Mouse (Mus musculus): ENCODE results near the gene Il10ra. TPM values are rescaled to one million over a fixed set of nuclear protein-coding genes. Genes with fewer than 3 reads are reported as not detected.

Il10ra gene
- 1 to 10 TPM; 2.4 to 2.5 TPM for total RNA-seq (2021)
- long read RNA-seq, experiment 1, partial matches to known transcripts, result 0 of 3 reads
- long read RNA-seq, experiment 1, other reads (novel, unspliced or antisense), result 0 of 3 reads
- long read RNA-seq, experiment 2, partial matches to known transcripts, result 0 of 2 reads
- long read RNA-seq, experiment 2, other reads (novel, unspliced or antisense), result 0 of 2 reads

- peak; percentile 74 to 80 for DNase-seq
Observed at GRCm38 (mm10) chr9:45268597-45269325, at the start of gene Il10ra. Gene Il10ra (minus strand): TSS chr9:45269149.

- peak; percentile 33 to 56 for DNase-seq
Observed at GRCm38 (mm10) chr9:45317635-45318034, 48.7 kb upstream of the Il10ra start.

GRCm38 (mm10) chr9:45313913-45314312 lies 45.0 kb upstream of the Il10ra start:
- no peak for DNase-seq

- DNase-seq, result no peak
Observed at GRCm38 (mm10) chr9:45311858-45312257, 42.9 kb upstream of the Il10ra start.

GRCm38 (mm10) chr9:45308521-45308920 lies 39.6 kb upstream of the Il10ra start:
- DNase-seq, result peak; percentile 28 to 44

GRCm38 (mm10) chr9:45306746-45307410 lies 37.9 kb upstream of the Il10ra start:
- DNase-seq, result peak; percentile 35 to 42

GRCm38 (mm10) chr9:45301771-45302170 lies 32.8 kb upstream of the Il10ra start:
- DNase-seq, result no peak

- peak; percentile 93 to 94 for DNase-seq
Observed at GRCm38 (mm10) chr9:45300422-45301104, 31.6 kb upstream of the Il10ra start.

- DNase-seq, result peak; percentile 16 to 30
Observed at GRCm38 (mm10) chr9:45299231-45300006, 30.5 kb upstream of the Il10ra start.

GRCm38 (mm10) chr9:45294210-45295011 lies 25.5 kb upstream of the Il10ra start:
- DNase-seq, result no peak

GRCm38 (mm10) chr9:45291481-45292168 lies 22.7 kb upstream of the Il10ra start:
- DNase-seq, result no peak

GRCm38 (mm10) chr9:45282466-45282865 lies 13.5 kb upstream of the Il10ra start:
- no peak for DNase-seq

- no peak for DNase-seq
Observed at GRCm38 (mm10) chr9:45280891-45281290, 11.9 kb upstream of the Il10ra start.

GRCm38 (mm10) chr9:45280059-45280458 lies 11.1 kb upstream of the Il10ra start:
- DNase-seq, result no peak

GRCm38 (mm10) chr9:45274635-45275034 lies 5.7 kb upstream of the Il10ra start:
- no peak for DNase-seq

- DNase-seq, result no peak
Observed at GRCm38 (mm10) chr9:45274218-45274617, 5.3 kb upstream of the Il10ra start.

- no peak for DNase-seq
Observed at GRCm38 (mm10) chr9:45272213-45272612, 3.3 kb upstream of the Il10ra start.

GRCm38 (mm10) chr9:45268079-45268478 lies 870 bp downstream of the Il10ra start:
- DNase-seq, result no peak

GRCm38 (mm10) chr9:45267099-45267498 lies 1.9 kb downstream of the Il10ra start:
- no peak for DNase-seq

- DNase-seq, result no peak
Observed at GRCm38 (mm10) chr9:45261872-45262271, 7.1 kb downstream of the Il10ra start.
